Mouse (Mus musculus) thymus, postnatal 25 days (tissue): ENCODE results near the gene Oxct2b.
"Not testable (repeated sequence)": the region's sequence is repeated elsewhere in the genome, so short reads cannot be mapped to it uniquely, and the experiment has no call there.

ENCODE experiments used
- DNase-seq: peaks from one replicate; pipeline ENCODE4 v3.0.0; 2022

Oxct2b gene

DNA sequence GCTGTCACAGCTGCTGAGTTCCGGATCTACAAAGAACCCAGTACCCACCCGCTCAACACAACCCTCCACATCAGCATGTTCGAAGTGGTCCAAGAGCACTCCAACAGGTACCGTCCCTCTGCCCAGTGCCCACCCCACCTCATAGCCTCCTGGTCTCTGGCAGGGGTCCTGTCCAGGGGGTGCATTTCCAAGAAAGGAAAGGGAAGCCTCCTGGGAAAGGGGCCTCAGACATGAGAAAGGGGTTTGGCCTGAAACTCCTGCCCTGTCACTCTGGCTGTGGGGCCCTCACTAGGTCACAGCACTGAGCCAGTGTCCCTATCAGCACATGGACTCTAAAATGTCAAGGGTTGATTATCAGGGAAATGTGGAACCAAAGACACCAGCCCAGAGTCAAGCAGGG, 1.4 kb upstream of the Oxct2b start:
- not testable (repeated sequence) for DNase-seq

DNA sequence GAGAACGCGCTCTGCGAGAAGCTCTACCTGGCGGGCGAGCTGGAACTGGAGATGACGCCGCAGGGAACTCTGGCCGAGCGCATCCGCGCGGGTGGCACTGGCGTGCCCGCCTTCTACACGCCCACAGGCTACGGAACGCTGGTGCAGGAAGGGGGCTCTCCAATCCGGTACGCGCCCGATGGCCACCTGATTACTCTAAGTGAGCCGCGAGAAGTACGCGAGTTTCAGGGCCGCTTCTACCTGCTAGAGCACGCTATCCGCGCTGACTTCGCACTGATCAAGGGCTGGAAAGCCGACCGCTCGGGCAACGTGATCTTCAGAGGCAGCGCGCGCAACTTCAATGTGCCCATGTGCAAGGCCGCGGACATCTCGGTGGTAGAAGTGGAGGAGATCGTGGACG, 574 bp downstream of the Oxct2b start:
- DNase-seq = not testable (repeated sequence)

DNA sequence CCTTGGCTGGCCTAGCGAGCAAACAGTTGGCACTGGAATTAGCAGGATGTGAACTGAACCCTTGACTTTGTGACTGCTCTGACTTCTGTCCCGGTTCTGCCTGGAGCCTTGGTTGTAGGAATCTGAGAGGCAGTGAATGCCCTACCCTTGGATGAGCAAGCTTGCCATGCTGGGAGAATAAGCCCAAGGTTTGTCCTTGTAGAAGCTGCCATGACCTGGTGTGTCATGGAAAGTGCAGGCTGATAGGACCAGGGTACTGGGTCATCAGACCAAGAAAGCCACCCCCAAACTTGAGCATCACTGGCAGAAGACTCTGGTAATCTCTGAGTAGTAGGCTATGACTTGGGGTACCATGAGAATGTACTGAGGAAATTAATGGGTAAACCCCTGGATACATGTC, 5.2 kb downstream of the Oxct2b start:
- no peak for DNase-seq

- no peak for DNase-seq
These were observed 10.6 kb downstream of the Oxct2b start for GRCm38 (mm10) chr4:123126626-123127025.

DNA sequence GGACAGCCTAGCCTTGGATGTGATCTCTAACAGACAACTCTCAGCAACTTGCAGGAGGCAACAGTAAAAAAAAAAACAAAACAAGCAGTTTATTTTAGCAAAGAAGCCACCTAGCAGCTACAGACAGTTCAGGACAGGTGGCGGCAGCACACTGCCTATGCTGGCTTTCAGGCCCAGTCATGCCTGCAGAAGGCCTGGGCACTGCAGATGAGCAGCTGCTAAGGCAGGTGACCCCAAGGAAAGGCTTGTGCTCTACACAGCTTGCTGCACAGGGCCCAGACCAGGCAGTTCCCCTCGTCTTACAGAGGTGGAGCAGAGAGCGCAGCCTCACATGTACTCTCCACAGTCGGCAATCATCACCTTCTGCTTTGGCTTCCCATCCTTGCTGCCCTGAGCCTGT, 11.0 kb downstream of the Oxct2b start:
- no peak for DNase-seq

GRCm38 (mm10) chr4:123137551-123137950, 21.5 kb downstream of the Oxct2b start:
- no peak for DNase-seq

- DNase-seq = peak; percentile 69
These were observed 23.6 kb downstream of the Oxct2b start, which contains the start of gene Ppie for GRCm38 (mm10) chr4:123139513-123140154. Gene Ppie (minus strand): TSS chr4:123139951.

DNA sequence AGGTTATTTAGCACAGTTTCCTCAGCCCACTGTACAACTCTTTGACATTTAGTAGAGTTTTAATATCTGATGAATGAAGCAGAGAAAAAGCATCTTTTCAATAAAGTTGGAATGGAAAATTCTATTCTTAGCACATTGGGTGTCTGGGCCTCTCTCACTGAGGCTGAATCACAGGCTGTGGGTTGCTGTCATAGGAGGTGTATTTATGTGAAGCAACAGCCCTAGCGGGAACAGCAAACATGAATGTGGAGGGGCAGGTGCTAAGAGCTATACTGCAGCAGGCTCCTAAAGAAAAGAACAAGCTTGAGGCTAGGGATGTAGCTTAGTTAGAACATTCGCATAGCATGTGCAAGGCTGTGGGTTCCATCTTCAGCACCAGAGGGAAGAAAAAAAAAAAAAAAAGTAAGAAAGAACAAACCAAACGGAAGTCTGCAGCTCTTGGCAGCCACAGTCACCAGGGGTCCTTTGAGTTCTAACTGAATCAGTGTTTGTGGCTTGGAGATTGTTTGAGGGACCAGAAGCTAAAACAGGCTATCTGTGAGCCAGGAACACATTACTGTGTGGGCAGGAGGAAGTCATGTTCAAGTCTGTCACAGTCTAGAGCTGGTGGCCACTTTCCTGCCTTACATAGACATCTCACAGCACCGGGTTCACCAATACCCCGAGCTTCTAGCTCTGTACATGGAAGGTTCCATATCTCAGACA, 31.5 kb downstream of the Oxct2b start:
- peak; percentile 19 for DNase-seq

DNA sequence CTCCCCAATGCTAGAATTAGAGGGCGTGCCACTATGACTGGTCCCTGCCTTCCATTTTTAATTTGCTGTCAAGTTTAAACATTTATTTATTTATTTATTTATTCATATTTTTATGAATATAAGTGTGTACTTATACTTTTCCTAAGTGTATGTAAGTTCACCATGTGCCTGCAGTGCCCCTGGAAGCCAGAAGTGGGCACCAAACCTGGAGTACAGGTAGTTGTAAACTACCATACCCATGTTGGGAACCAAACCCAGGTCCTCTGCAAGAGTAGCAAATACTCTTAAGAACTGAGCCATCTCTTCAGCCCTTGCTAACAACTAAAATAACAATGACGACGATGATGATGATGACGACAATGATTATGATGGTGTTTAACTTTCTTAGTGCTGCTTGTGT, 35.9 kb downstream of the Oxct2b start:
- no peak for DNase-seq

DNA sequence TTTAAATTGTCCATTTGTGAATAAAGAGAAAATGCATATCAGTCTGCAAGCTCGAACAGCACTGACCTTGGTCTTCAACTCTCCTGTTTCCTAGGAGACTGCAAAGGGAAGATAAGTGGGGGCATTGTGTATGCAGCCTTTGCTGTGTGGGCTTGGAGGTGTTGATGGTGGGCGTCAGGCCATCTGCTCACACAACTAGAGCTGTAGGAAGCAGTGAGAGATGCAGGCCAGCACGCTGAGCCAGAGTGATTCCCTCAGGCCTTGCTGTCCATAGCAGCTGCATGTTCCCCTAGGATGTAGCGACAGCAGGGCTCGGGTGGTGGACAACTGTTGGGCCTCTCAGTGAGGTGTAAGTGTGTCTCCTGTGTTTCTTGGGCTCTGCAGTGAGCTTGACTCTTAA, 36.9 kb downstream of the Oxct2b start:
- DNase-seq = no peak

- DNase-seq = no peak
These were observed 38.9 kb downstream of the Oxct2b start for GRCm38 (mm10) chr4:123155004-123155403.

- DNase-seq = no peak
These were observed 39.4 kb downstream of the Oxct2b start for GRCm38 (mm10) chr4:123155427-123155826.

GRCm38 (mm10) chr4:123155840-123156239, 39.8 kb downstream of the Oxct2b start:
- DNase-seq = no peak

GRCm38 (mm10) chr4:123160571-123160970, 44.5 kb downstream of the Oxct2b start:
- no peak for DNase-seq

- not testable (repeated sequence) for DNase-seq
These were observed 45.2 kb downstream of the Oxct2b start for GRCm38 (mm10) chr4:123161251-123161650.

- no peak for DNase-seq
These were observed 46.3 kb downstream of the Oxct2b start for GRCm38 (mm10) chr4:123162305-123162917.

DNA sequence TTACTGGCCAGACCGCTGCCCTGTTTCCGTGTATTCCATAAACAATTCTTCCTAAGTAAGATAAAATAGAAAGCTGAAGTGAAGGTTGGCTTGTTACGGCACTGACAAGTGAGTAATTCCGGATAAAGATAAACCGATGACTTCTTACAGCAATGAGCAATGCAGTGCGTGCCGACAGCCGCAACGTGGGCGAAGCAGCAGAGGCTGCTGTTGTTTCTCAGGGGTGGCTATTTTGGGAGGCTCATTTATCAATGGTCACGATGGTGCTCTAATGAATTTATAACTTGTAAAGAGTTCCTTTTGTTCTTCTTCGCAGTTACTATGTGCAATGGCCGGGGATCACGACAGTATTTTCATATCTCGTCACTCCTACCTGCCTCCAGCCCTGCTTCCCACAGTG, 48.1 kb downstream of the Oxct2b start:
- no peak for DNase-seq
